Mouse (Mus musculus) neural tube, embryonic 13.5 days (tissue): ENCODE measurements around the gene Ppm1l. TPM values are rescaled to one million over a fixed set of nuclear protein-coding genes. Genes with fewer than 3 reads are reported as not detected.

Experiments
- ATAC-seq: fragments of 200-750 bp; cut with Nextera tagmentation; 2 replicates; pipeline ENCODE4 v1.8.0; 2017; ENCODE audit warnings: low read depth, mild to moderate bottlenecking, moderate TSS enrichment, moderate library complexity
- H3K27ac ChIP-seq: fragments of 300-500 bp; sonication (generic); replicated peaks from 2 replicates; pipeline ENCODE4 v1.5.1; 2015; ENCODE audit warnings: moderate library complexity, mild to moderate bottlenecking, inconsistent platforms
- H3K27me3 ChIP-seq: fragments of 300-500 bp; sonication (generic); 2 replicates; pipeline ENCODE4 v1.6.1; 2015; ENCODE audit warnings: mild to moderate bottlenecking, inconsistent platforms
- H3K36me3 ChIP-seq: fragments of 300-500 bp; sonication (generic); 2 replicates; pipeline ENCODE4 v1.6.1; 2015; ENCODE audit warnings: mild to moderate bottlenecking, inconsistent platforms
- H3K4me1 ChIP-seq: fragments of 300-500 bp; sonication (generic); replicated peaks from 2 replicates; pipeline ENCODE4 v1.6.1; 2015; ENCODE audit warnings: inconsistent platforms
- H3K4me2 ChIP-seq: fragments of 300-500 bp; sonication (generic); 2 replicates; pipeline ENCODE4 v1.6.1; 2015; ENCODE audit warnings: inconsistent platforms, mild to moderate bottlenecking, moderate library complexity
- H3K4me3 ChIP-seq: fragments of 300-500 bp; sonication (generic); 2 replicates; pipeline ENCODE4 v1.5.1; 2015; ENCODE audit warnings: mild to moderate bottlenecking, inconsistent platforms
- H3K9ac ChIP-seq: fragments of 300-500 bp; sonication (generic); 2 replicates; pipeline ENCODE4 v1.6.1; 2015; ENCODE audit warnings: moderate library complexity, mild to moderate bottlenecking, inconsistent platforms
- H3K9me3 ChIP-seq: fragments of 300-500 bp; sonication (generic); 2 replicates; pipeline ENCODE4 v1.6.1; 2016; ENCODE audit warnings: inconsistent platforms
- WGBS: fragments of 180-500 bp; shearing (Covaris S2); methylation state at CpG from one replicate; pipeline ENCODE4 v1.1.7; 2015; 5-methylcytosine and 5-hydroxymethylcytosine counted together
- polyA plus RNA-seq: library from polyadenylated mRNA; unstranded; fragments of >200 nt; fragmentation: Nextera tagmentation; extraction: Ambion mirVana; gene quantifications from 2 replicates; pipeline ENCODE4 v1.2.1, GENCODE M21; 2015

Gene Ppm1l
- polyA plus RNA-seq, 1 experiment from 2014 or later = 24.9 TPM

DNA sequence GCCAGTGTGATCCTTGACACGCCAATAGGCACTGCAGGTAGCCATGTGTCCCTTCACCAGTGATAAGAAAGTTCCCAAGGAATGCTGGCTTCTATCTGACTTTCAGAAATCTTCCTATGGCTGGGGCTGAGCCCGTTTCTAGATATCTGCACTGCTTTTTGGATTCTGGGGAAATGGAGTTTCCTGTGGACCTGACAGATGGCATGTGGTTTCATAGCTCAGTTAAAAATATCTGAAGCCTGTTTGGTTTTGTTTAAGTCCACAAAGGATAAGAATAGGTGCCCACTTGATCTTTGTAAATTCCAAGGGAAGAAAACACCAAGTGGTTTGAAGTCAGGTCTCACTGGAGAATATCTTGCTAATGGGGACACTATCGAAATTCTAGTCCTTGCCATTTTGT is 173.0 kb downstream of the Ppm1l start:
- H3K4me2 ChIP-seq = no peak overlapping the region
- H3K4me3 ChIP-seq = no peak overlapping the region
- no peak for ATAC-seq
- H3K27me3 ChIP-seq = no peaks in the 10 kb centered on the region
- peaks cover 37% of the 10 kb centered on the region for H3K4me1 ChIP-seq
- no peak overlapping the region for H3K9ac ChIP-seq
- no peaks in the 10 kb centered on the region for H3K36me3 ChIP-seq
- H3K9me3 ChIP-seq = no peaks in the 10 kb centered on the region
- WGBS = 88% methylated on average over 3 of the region's 3 CpGs
- no peak overlapping the region for H3K27ac ChIP-seq

DNA sequence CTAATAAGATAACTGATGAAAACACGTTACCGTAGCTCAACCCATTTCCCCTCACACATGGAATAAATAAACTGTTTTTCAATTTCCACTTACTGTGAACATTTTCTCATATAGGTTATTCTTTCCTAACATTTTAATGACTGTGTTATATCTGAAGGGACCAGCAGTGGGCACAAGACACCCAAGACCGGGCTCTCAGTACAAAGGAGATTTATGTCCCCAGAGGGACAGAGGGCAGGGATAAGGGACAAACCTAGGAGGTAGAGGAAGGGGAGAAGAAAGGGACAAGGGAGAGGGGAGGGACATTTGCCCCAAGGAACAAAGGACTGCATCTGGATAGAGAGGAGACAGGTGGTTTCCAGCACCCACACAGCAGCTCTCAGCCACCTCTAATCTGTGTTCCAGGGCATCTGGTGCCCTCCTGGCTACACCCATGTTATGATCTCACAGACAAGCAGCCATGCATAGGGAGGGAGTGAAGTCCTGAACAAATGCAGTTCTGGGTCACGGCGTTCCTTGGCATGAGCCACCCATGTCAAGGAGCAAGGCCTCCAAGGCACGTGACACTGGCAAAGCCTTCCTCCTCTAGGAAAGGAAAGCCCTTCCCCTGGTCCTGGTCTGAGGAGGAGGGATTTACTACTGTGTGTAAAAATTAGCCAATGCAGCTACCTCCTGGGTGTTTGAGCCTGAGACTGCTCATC is 174.5 kb downstream of the Ppm1l start:
- no peak for ATAC-seq
- H3K27me3 ChIP-seq = no peaks in the 10 kb centered on the region
- H3K4me1 ChIP-seq = peaks cover 35% of the 10 kb centered on the region
- WGBS = 80% methylated on average over 6 of the region's 6 CpGs
- H3K36me3 ChIP-seq = no peaks in the 10 kb centered on the region
- H3K4me3 ChIP-seq = no peak overlapping the region
- H3K9me3 ChIP-seq = no peaks in the 10 kb centered on the region
- no peak overlapping the region for H3K9ac ChIP-seq
- H3K4me2 ChIP-seq = no peak overlapping the region
- H3K27ac ChIP-seq = no peak overlapping the region

DNA sequence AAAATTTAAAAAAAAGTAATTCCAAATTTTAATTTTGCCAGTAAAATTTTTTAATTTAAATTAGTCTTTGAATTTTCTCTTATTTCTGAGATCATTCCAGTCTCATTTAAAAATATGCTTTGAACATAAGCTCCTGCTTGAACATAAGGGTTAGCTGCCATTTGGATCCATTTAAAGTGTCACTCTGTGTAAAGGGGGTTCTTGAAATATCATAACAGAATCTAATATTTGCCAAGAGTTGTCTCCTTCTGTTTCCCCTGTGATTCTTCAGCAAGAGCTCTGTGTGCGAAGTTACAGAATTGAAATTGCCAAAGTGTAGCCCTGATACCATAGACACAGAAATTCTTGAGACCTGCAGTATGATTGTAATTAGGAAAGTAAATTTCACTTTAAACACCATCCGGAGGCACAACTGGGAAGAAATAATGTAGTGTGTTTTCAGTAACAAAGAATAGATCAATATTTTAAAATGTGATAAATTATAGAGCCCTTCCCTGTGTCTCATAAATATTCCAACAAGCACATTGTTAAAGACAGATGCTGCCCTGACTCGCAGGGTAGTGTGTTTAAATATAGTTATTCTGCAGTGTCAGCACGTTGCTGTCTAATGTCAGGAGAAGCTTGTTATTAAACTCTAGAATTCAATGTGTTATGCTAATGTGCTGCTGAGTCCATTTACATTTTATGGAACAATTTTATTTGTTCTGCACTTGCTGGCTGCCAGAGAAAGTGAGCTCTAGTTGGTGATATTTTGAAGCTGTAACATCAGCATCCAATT is 177.8 kb downstream of the Ppm1l start:
- no peaks in the 10 kb centered on the region for H3K27me3 ChIP-seq
- H3K36me3 ChIP-seq = no peaks in the 10 kb centered on the region
- peaks cover 15% of the 10 kb centered on the region for H3K4me1 ChIP-seq
- no peak overlapping the region for H3K9ac ChIP-seq
- 0 out of 2 replicates have a peak, but pooled peaks have one; percentile 24 for ATAC-seq
- no peak overlapping the region for H3K4me3 ChIP-seq
- H3K27ac ChIP-seq = peak overlapping the region; percentile 6; the same call in 1 of the 2 replicates
- no peaks in the 10 kb centered on the region for H3K9me3 ChIP-seq
- WGBS = 48% methylated on average over 4 of the region's 4 CpGs
- no peak overlapping the region for H3K4me2 ChIP-seq

DNA sequence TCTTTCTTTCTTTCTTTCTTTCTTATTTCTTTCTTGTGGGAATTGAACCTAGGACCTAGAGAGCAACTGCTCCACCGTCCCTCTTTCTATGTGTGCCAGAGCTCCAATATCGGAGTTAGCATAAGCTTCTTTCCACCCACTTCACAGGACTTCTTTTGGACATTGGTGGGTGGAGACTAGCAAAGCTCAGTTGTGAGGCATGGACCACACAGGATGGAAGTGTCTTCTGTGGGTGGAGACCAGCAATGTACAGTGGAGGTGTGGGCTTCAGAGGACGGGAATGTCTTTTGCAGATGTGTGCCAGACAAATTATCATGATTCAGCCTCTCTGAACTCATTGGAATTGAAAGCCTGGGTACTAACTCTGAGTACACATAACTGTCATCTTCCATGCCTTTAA is 180.5 kb downstream of the Ppm1l start:
- H3K9me3 ChIP-seq = no peaks in the 10 kb centered on the region
- ATAC-seq = no peak
- peaks cover 28% of the 10 kb centered on the region for H3K4me1 ChIP-seq
- no peaks in the 10 kb centered on the region for H3K36me3 ChIP-seq
- no peak overlapping the region for H3K9ac ChIP-seq
- H3K4me2 ChIP-seq = no peak overlapping the region
- no peaks in the 10 kb centered on the region for H3K27me3 ChIP-seq
- 85% methylated on average over 3 of the region's 3 CpGs for WGBS
- H3K4me3 ChIP-seq = no peak overlapping the region
- H3K27ac ChIP-seq = no peak overlapping the region

DNA sequence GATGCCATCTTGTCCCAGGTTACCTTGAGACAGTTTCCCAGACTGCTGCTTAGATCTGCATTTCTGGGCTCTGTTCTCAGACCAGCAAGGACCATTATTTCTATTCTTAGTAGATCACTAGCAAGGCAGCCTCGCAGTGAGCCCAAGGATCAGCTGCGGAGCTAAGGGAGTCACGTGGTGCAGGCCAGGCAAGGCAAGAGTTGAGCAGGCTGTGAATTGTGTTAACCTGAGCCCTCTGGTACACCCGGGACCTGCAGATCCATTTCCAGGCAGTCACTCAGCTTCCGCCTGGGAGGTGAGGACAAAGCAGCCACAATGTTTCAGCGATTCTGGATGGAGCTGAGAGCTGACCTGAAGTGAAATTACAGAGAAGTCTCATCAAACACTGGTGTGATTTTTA is 185.3 kb downstream of the Ppm1l start:
- 12% methylated on average over 6 of the region's 6 CpGs for WGBS
- Histone ChIP-seq H3K4me2 (no peak overlapping the region), H3K9ac (no peak overlapping the region), H3K4me1 (peaks cover 38% of the 10 kb centered on the region), H3K4me3 (no peak overlapping the region), H3K9me3 (no peaks in the 10 kb centered on the region), H3K27me3 (no peaks in the 10 kb centered on the region), H3K27ac (peak overlapping the region; percentile 55), H3K36me3 (no peaks in the 10 kb centered on the region)
- ATAC-seq = peak; percentile 80

DNA sequence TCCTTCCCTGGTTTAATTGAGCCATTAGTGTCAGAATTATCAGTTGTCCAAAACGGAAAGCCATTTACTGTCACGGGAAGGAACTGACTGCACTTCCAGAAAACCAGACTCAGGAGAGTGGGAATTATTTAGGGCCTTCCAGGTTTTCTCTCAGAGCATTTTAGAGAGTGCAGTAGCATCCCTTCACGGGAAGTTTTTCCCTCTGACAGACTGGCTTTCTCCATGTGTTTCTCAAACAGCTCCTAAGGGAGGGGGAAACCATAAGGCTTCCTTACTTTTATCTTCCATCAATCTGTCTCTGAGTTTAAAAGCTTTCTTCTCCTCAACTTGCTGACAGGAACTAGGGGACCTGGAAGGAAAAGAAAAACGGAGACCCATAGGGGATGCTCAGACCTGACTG is 185.9 kb downstream of the Ppm1l start:
- H3K4me3 ChIP-seq = no peak overlapping the region
- whole genome bisulfite sequencing = 17% methylated on average over 4 of the region's 4 CpGs
- no peak overlapping the region for H3K9ac ChIP-seq
- no peaks in the 10 kb centered on the region for H3K9me3 ChIP-seq
- H3K27me3 ChIP-seq = no peaks in the 10 kb centered on the region
- H3K4me1 ChIP-seq = peaks cover 38% of the 10 kb centered on the region
- no peaks in the 10 kb centered on the region for H3K36me3 ChIP-seq
- ATAC-seq = peak; percentile 12; the same call in 1 of the 2 replicates
- H3K27ac ChIP-seq = no peak overlapping the region; the same call in 1 of the 2 replicates
- no peak overlapping the region for H3K4me2 ChIP-seq

DNA sequence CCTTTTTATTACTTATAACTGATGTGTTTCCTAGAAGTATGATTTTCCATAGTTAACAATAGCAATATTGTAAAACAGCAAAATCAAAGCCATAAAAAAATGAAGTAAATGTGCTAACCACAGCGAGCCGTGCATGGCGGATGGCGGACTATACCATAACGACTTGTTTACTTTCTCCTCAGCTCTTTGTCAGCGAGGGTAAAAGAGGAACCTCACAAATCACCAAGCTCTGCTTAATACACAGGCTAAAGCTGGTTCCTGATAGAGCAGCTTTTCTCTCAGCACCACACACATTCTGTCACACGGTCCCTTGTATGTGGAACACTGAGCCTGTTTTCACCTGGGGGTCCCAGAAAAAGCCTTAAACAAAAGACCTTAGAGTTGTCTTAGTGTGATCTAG is 188.4 kb downstream of the Ppm1l start:
- no peak overlapping the region for H3K27ac ChIP-seq
- no peak overlapping the region for H3K4me3 ChIP-seq
- H3K4me1 ChIP-seq = peaks cover 38% of the 10 kb centered on the region
- H3K36me3 ChIP-seq = no peaks in the 10 kb centered on the region
- H3K9me3 ChIP-seq = no peaks in the 10 kb centered on the region
- WGBS = 58% methylated on average over 7 of the region's 7 CpGs
- no peak overlapping the region for H3K9ac ChIP-seq
- ATAC-seq = no peak
- H3K27me3 ChIP-seq = no peaks in the 10 kb centered on the region
- no peak overlapping the region for H3K4me2 ChIP-seq

DNA sequence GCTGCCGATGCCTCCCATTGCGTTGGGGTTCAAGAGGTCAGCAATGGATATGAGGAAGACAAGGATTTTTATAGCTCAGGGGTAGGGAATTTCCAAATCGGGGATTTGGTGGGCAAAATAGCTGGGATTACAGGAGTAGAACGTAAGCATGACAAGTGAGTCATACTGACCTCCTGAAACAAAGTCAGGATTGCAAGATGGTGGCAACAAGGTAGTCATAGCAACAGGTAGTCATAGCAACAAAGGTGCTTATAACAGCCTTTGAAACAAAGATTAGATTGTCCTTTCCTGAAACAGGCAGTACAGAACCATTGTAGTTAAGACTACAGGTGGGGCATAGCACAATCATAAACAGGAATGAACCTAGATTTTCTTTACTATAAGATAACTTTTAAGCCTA is 189.7 kb downstream of the Ppm1l start:
- 80% methylated on average over 4 of the region's 4 CpGs for WGBS
- H3K4me3 ChIP-seq = no peak overlapping the region
- H3K27me3 ChIP-seq = no peaks in the 10 kb centered on the region
- H3K9ac ChIP-seq = no peak overlapping the region
- no peak for ATAC-seq
- peaks cover 33% of the 10 kb centered on the region for H3K4me1 ChIP-seq
- H3K27ac ChIP-seq = no peak overlapping the region
- H3K9me3 ChIP-seq = no peaks in the 10 kb centered on the region
- no peak overlapping the region for H3K4me2 ChIP-seq
- H3K36me3 ChIP-seq = no peaks in the 10 kb centered on the region

DNA sequence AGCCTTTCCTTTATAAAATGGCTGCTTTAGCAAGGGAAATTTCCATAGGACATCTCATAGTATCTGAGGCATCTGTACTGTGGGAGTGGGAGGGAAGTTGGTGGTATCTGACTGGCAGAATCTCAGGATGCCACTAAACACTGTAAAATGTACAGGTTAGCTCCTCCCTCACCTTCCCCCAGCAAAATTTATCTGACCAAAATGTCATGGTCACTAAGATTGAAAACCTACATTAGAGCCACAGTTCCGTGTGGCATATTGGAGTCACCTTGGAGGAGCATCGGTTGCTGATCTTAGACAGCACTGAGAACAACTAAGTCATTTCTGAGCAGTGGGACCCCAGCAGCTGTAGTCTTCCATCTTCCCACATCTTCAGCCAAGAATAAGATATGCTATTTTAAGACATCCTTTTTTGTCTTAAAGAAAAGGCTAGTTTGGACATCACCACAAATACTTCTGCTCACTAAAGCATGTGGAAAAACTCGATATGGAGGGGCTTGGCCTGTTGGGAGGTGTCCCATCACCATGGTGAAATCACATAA is 192.8 kb downstream of the Ppm1l start:
- 69% methylated on average over 3 of the region's 3 CpGs for WGBS
- Histone ChIP-seq H3K36me3 (no peaks in the 10 kb centered on the region), H3K4me2 (no peak overlapping the region), H3K27me3 (no peaks in the 10 kb centered on the region), H3K4me1 (peaks cover 25% of the 10 kb centered on the region), H3K9me3 (no peaks in the 10 kb centered on the region), H3K27ac (no peak overlapping the region), H3K4me3 (no peak overlapping the region), H3K9ac (no peak overlapping the region)
- no peak for ATAC-seq

DNA sequence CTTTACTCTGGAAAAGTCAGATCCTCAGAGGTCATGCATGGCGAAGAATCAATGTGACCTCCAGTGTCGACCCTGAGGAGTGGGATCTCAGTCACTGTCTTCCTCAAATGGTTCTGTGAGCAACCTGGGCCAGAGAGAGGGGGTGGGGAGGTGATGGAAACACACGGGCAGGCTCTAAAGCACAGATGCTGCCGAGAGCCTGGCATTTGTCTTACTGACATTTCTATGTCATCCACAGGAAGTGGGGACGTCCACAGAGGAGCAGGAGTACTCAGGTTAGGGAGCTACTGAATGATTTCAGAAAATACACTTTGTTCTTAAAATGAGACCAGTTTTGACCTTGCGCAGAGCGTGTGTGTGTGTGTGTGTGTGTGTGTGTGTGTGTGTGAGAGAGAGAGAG is 195.2 kb downstream of the Ppm1l start:
- no peak overlapping the region for H3K4me3 ChIP-seq
- ATAC-seq = peak; percentile 46; the same call in 1 of the 2 replicates
- 40% methylated on average over 7 of the region's 7 CpGs for WGBS

DNA sequence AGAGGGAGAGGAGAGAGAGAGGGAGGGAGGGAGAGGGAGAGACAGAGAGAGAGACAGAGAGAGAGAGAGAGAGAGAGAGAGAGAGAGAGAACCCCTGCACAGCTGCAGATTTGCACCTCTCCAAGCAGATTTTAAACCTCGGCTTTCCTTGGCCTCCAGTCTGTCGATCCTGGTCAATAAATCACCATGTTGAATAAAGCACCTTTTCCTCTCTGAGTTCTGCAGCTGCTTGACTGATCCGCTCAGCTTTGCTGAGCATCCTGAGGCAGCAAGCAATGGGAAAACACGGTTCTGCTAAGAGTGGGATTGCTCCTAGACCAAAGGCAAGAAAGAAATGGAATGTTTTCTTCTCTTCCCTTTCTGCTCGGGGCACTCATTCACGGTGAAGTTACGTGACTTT is 195.7 kb downstream of the Ppm1l start:
- H3K4me2 ChIP-seq = no peak overlapping the region
- H3K27ac ChIP-seq = peak overlapping the region; percentile 61
- H3K27me3 ChIP-seq = no peaks in the 10 kb centered on the region
- no peaks in the 10 kb centered on the region for H3K9me3 ChIP-seq
- H3K4me3 ChIP-seq = no peak overlapping the region
- peaks cover 15% of the 10 kb centered on the region for H3K4me1 ChIP-seq
- H3K9ac ChIP-seq = no peak overlapping the region
- 31% methylated on average over 7 of the region's 7 CpGs for WGBS
- H3K36me3 ChIP-seq = no peaks in the 10 kb centered on the region
- ATAC-seq = no peak

More for the DNA sequence above, 195.2 kb downstream of the Ppm1l start:
- Histone ChIP-seq H3K4me2 (no peak overlapping the region), H3K9ac (no peak overlapping the region), H3K36me3 (no peaks in the 10 kb centered on the region), H3K9me3 (no peaks in the 10 kb centered on the region), H3K27ac (peak overlapping the region; percentile 38; the same call in 1 of the 2 replicates), H3K4me1 (peaks cover 15% of the 10 kb centered on the region), H3K27me3 (no peaks in the 10 kb centered on the region)

DNA sequence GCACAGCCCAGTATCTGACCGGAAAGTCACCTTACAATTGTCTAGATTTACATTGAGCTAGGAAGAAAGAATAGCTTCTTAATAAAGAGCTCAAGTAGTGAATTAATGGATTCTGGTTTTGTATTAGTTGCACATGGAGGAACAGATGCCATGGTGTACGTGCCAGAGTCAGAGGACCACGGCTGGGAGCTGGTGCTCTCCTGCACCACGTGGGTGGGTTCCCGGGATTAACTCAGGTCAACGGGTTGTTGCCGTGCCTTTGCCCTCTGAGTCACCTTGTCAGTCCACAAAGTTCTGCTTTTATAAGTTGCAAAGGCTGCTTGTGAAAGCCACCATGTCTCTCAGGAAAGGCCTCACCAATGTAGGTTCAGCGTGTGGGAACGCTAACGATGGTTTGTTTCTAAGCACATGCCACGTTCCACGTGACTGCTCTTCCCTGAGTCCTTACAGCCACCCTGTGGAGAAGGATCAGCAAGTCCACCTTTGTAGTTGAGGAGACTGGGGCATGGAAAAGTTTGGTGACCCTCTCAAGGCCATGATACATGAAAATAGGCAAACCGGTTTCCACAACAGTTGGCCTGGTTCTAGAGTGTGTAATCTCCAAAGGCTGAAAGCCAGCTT is 199.2 kb downstream of the Ppm1l start:
- H3K9me3 ChIP-seq = no peaks in the 10 kb centered on the region
- H3K27me3 ChIP-seq = no peaks in the 10 kb centered on the region
- no peak for ATAC-seq
- H3K9ac ChIP-seq = no peak overlapping the region
- H3K27ac ChIP-seq = no peak overlapping the region
- H3K36me3 ChIP-seq = no peaks in the 10 kb centered on the region
- peaks cover 39% of the 10 kb centered on the region for H3K4me1 ChIP-seq
- H3K4me2 ChIP-seq = no peak overlapping the region
- WGBS = 77% methylated on average over 13 of the region's 13 CpGs
- H3K4me3 ChIP-seq = no peak overlapping the region
